Mouse (Mus musculus) liver, embryonic 13.5 days (tissue): ENCODE results near the gene Mroh3. TPM values are rescaled to one million over a fixed set of nuclear protein-coding genes. Genes with fewer than 3 reads are reported as not detected.

Experiments
- ATAC-seq: fragments of 200-750 bp; cut with Nextera tagmentation; 2 replicates; pipeline ENCODE4 v1.8.0; 2017; ENCODE audit warnings: low read depth, mild to moderate bottlenecking, moderate number of reproducible peaks, moderate library complexity
- DNase-seq: peaks from one replicate; pipeline ENCODE4 v3.0.0; 2022
- H3K27ac ChIP-seq: fragments of 300-500 bp; sonication (generic); 2 replicates; pipeline ENCODE4 v1.5.1; 2015; ENCODE audit warnings: moderate library complexity, mild to moderate bottlenecking, inconsistent platforms
- H3K27me3 ChIP-seq: fragments of 300-500 bp; sonication (generic); 2 replicates; pipeline ENCODE4 v1.6.1; 2015; ENCODE audit warnings: mild to moderate bottlenecking, inconsistent platforms
- H3K36me3 ChIP-seq: fragments of 300-500 bp; sonication (generic); 2 replicates; pipeline ENCODE4 v1.6.1; 2015; ENCODE audit warnings: mild to moderate bottlenecking, inconsistent platforms
- H3K4me1 ChIP-seq: fragments of 300-500 bp; sonication (generic); replicated peaks from 2 replicates; pipeline ENCODE4 v1.6.1; 2015; ENCODE audit warnings: inconsistent platforms
- H3K4me2 ChIP-seq: fragments of 300-500 bp; sonication (generic); 2 replicates; pipeline ENCODE4 v1.6.1; 2015; ENCODE audit warnings: inconsistent platforms, mild to moderate bottlenecking, moderate library complexity
- H3K4me3 ChIP-seq: fragments of 300-500 bp; sonication (generic); replicated peaks from 2 replicates; pipeline ENCODE4 v1.5.1; 2015; ENCODE audit warnings: mild to moderate bottlenecking, inconsistent platforms
- H3K9ac ChIP-seq: fragments of 300-500 bp; sonication (generic); 2 replicates; pipeline ENCODE4 v1.6.1; 2015; ENCODE audit warnings: mild to moderate bottlenecking, inconsistent platforms
- H3K9me3 ChIP-seq: fragments of 300-500 bp; sonication (generic); replicated peaks from 2 replicates; pipeline ENCODE4 v1.6.1; 2016; ENCODE audit warnings: inconsistent platforms
- WGBS: fragments of 180-500 bp; shearing (Covaris S2); methylation state at CpG from one replicate; pipeline ENCODE4 v1.1.7; 2015; ENCODE audit not compliant: insufficient replicate concordance; 5-methylcytosine and 5-hydroxymethylcytosine counted together
- polyA plus RNA-seq: library from polyadenylated mRNA; unstranded; fragments of >200 nt; fragmentation: Nextera tagmentation; extraction: Ambion mirVana; gene quantifications from 2 replicates; pipeline ENCODE4 v1.2.1, GENCODE M21; 2015

Gene Mroh3
- polyA plus RNA-seq, 1 experiment from 2014 or later = not detected

GRCm38 (mm10) chr1:136244469-136244868 lies 31.8 kb upstream of the Mroh3 start:
- ATAC-seq = no peak
- WGBS = 55% methylated on average over 4 of the region's 5 CpGs

GRCm38 (mm10) chr1:136241801-136242200 lies 29.2 kb upstream of the Mroh3 start:
- DNase-seq (no peak), ATAC-seq (no peak)
- H3K4me2 ChIP-seq = no peak overlapping the region
- H3K9me3 ChIP-seq = no peaks in the 10 kb centered on the region
- no peak overlapping the region for H3K9ac ChIP-seq
- H3K36me3 ChIP-seq = no peaks in the 10 kb centered on the region
- peaks cover 14% of the 10 kb centered on the region; the same call in 1 of the 2 replicates for H3K27me3 ChIP-seq
- H3K4me1 ChIP-seq = no peaks in the 10 kb centered on the region
- H3K27ac ChIP-seq = no peak overlapping the region
- H3K4me3 ChIP-seq = no peak overlapping the region
- WGBS = 68% methylated on average over 7 of the region's 7 CpGs

More at GRCm38 (mm10) chr1:136244469-136244868, 31.8 kb upstream of the Mroh3 start:
- no peak for DNase-seq
- Histone ChIP-seq H3K9ac (no peak overlapping the region), H3K4me3 (no peak overlapping the region), H3K4me1 (no peaks in the 10 kb centered on the region), H3K27me3 (peaks cover 8% of the 10 kb centered on the region; the same call in 1 of the 2 replicates), H3K9me3 (no peaks in the 10 kb centered on the region), H3K4me2 (no peak overlapping the region), H3K36me3 (no peaks in the 10 kb centered on the region), H3K27ac (no peak overlapping the region)

GRCm38 (mm10) chr1:136238495-136238894 lies 25.9 kb upstream of the Mroh3 start:
- no peak for ATAC-seq
- 53% methylated on average over 4 of the region's 4 CpGs for WGBS
- no peak for DNase-seq
- Histone ChIP-seq H3K27ac (no peak overlapping the region), H3K4me1 (peaks cover 12% of the 10 kb centered on the region), H3K4me3 (no peak overlapping the region), H3K36me3 (no peaks in the 10 kb centered on the region), H3K9me3 (no peaks in the 10 kb centered on the region), H3K4me2 (no peak overlapping the region), H3K9ac (no peak overlapping the region), H3K27me3 (peaks cover 43% of the 10 kb centered on the region)

GRCm38 (mm10) chr1:136234595-136235092 lies 22.0 kb upstream of the Mroh3 start:
- peak overlapping the region; percentile 75 for H3K4me2 ChIP-seq
- no peak overlapping the region for H3K27ac ChIP-seq
- 2% methylated on average over 9 of the region's 9 CpGs for WGBS
- H3K4me3 ChIP-seq = peak overlapping the region; percentile 62
- peak overlapping the region; percentile 57 for H3K9ac ChIP-seq
- DNase-seq = no peak
- H3K9me3 ChIP-seq = no peaks in the 10 kb centered on the region
- H3K4me1 ChIP-seq = peaks cover 26% of the 10 kb centered on the region
- no peaks in the 10 kb centered on the region for H3K36me3 ChIP-seq
- peaks cover 77% of the 10 kb centered on the region for H3K27me3 ChIP-seq
- ATAC-seq = no peak

GRCm38 (mm10) chr1:136233892-136234594 lies 21.4 kb upstream of the Mroh3 start, which contains the start of gene Inava:
Inava (minus strand) TSS chr1:136234264.
- WGBS = under 1% methylated on average over 51 of the region's 51 CpGs
- H3K4me1 ChIP-seq = peaks cover 32% of the 10 kb centered on the region
- H3K9ac ChIP-seq = peak within 1 kb of the TSS; percentile 57
- DNase-seq (peak; percentile 21), ATAC-seq (peak; percentile 51)
- peak within 1 kb of the TSS; percentile 75 for H3K4me2 ChIP-seq
- no peaks in the 10 kb centered on the region for H3K9me3 ChIP-seq
- peaks cover 83% of the 10 kb centered on the region for H3K27me3 ChIP-seq
- no peak within 1 kb of the TSS for H3K27ac ChIP-seq
- H3K4me3 ChIP-seq = peak within 1 kb of the TSS; percentile 62
- H3K36me3 ChIP-seq = no peaks in the 10 kb centered on the region

GRCm38 (mm10) chr1:136232986-136233790 lies 20.6 kb upstream of the Mroh3 start:
- H3K4me2 ChIP-seq = peak overlapping the region; percentile 75
- H3K9me3 ChIP-seq = no peaks in the 10 kb centered on the region
- whole genome bisulfite sequencing = 5% methylated on average over 23 of the region's 23 CpGs
- H3K27me3 ChIP-seq = peaks cover 84% of the 10 kb centered on the region
- DNase-seq (no peak), ATAC-seq (no peak)
- H3K27ac ChIP-seq = no peak overlapping the region
- no peaks in the 10 kb centered on the region for H3K36me3 ChIP-seq
- H3K4me1 ChIP-seq = peaks cover 39% of the 10 kb centered on the region
- peak overlapping the region; percentile 62 for H3K4me3 ChIP-seq
- H3K9ac ChIP-seq = no peak overlapping the region

- Histone ChIP-seq H3K4me3 (no peak overlapping the region), H3K4me1 (peaks cover 47% of the 10 kb centered on the region), H3K27me3 (peaks cover 85% of the 10 kb centered on the region), H3K4me2 (no peak overlapping the region), H3K36me3 (no peaks in the 10 kb centered on the region), H3K27ac (no peak overlapping the region), H3K9ac (no peak overlapping the region), H3K9me3 (no peaks in the 10 kb centered on the region)
- 6% methylated on average over 9 of the region's 9 CpGs for WGBS
- DNase-seq (no peak), ATAC-seq (no peak)
These were observed 19.8 kb upstream of the Mroh3 start for GRCm38 (mm10) chr1:136232285-136232926.

- DNase-seq = no peak
- Histone ChIP-seq H3K4me1 (peaks cover 47% of the 10 kb centered on the region), H3K9ac (no peak overlapping the region), H3K9me3 (no peaks in the 10 kb centered on the region), H3K27ac (no peak overlapping the region), H3K4me2 (no peak overlapping the region), H3K4me3 (no peak overlapping the region), H3K27me3 (peaks cover 80% of the 10 kb centered on the region), H3K36me3 (no peaks in the 10 kb centered on the region)
- WGBS = 11% methylated on average over 6 of the region's 6 CpGs
- no peak for ATAC-seq
These were observed 19.0 kb upstream of the Mroh3 start for GRCm38 (mm10) chr1:136231596-136231995.

GRCm38 (mm10) chr1:136230201-136230600 lies 17.6 kb upstream of the Mroh3 start:
- DNase-seq (no peak), ATAC-seq (no peak)
- no peak overlapping the region for H3K4me3 ChIP-seq
- H3K27ac ChIP-seq = no peak overlapping the region
- H3K4me2 ChIP-seq = no peak overlapping the region
- H3K9me3 ChIP-seq = no peaks in the 10 kb centered on the region
- H3K36me3 ChIP-seq = no peaks in the 10 kb centered on the region
- 49% methylated on average over 11 of the region's 11 CpGs for WGBS
- H3K4me1 ChIP-seq = peaks cover 47% of the 10 kb centered on the region
- no peak overlapping the region for H3K9ac ChIP-seq
- H3K27me3 ChIP-seq = peaks cover 70% of the 10 kb centered on the region

GRCm38 (mm10) chr1:136229040-136229373 lies 16.4 kb upstream of the Mroh3 start:
- peak overlapping the region; percentile 41 for H3K4me2 ChIP-seq
- H3K4me3 ChIP-seq = no peak overlapping the region
- no peaks in the 10 kb centered on the region for H3K9me3 ChIP-seq
- H3K4me1 ChIP-seq = peaks cover 39% of the 10 kb centered on the region
- peaks cover 59% of the 10 kb centered on the region for H3K27me3 ChIP-seq
- no peak for DNase-seq
- 0 out of 2 replicates have a peak overlapping the region, but pooled peaks have one; percentile 4 for H3K9ac ChIP-seq
- H3K36me3 ChIP-seq = no peaks in the 10 kb centered on the region
- ATAC-seq = no peak
- WGBS = 57% methylated on average over 6 of the region's 6 CpGs
- H3K27ac ChIP-seq = 0 out of 2 replicates have a peak overlapping the region, but pooled peaks have one; percentile 14
